Mouse (Mus musculus): ENCODE measurements at regions not wholly inside any gene's neighbourhood (a gene's known extent, or its start where the extent isn't known, plus 50 kb on each side); places are given as distances from the start of the nearest gene placed in this dataset.

DNA sequence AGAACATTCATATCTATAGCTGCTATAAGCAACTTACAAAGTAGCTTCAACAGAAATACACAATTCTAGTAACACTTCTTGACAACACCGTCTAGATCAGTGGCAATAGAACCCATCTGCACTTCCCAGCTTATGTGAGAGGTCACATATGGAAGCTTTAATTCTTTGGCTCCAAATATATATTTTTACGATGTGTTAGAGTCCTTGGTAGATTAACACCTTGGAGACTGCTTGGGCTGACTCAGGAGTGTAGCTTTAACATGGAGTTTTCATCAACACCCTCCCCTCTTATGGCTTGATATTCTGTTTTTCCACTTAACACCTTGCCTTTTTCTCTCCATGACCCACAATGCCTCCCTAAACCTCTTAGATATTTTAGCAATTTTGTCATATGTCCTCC is 221.1 kb downstream of the AI593442 start:
- no peaks in the 10 kb centered on the region for H3K4me1 ChIP-seq (ENCODE audit: control insufficient read depth, insufficient read depth)
- DNase-seq (ENCODE audit: low spot score) (no peak), ATAC-seq (ENCODE audit: insufficient read depth, low read depth) (no peak)
- H3K9me3 ChIP-seq (replicated peaks; ENCODE audit: control insufficient read depth, low read length), result no peaks in the 10 kb centered on the region
- WGBS, result 61% methylated on average over 2 of the region's 2 CpGs
- no peaks in the 10 kb centered on the region for H3K36me3 ChIP-seq (replicated peaks; ENCODE audit: control insufficient read depth, insufficient read depth, low read length)
- no peaks in the 10 kb centered on the region for H3K27me3 ChIP-seq (ENCODE audit: control insufficient read depth, insufficient read depth, low read length)
- H3K4me3 ChIP-seq (ENCODE audit: low read depth, low read length), result no peak overlapping the region
- no peak overlapping the region for H3K27ac ChIP-seq (ENCODE audit: low read depth)
- TF ChIP-seq EP300 (IDR thresholded peaks at IDR 0.05; ENCODE audit: low read depth) (no peak), CTCF (IDR thresholded peaks at IDR 0.05; ENCODE audit: low read depth) (no peak)
- H3K4me2 ChIP-seq (ENCODE audit: low read depth, low read length), result no peak overlapping the region
- H3K9ac ChIP-seq (replicated peaks; ENCODE audit: low read depth, low read length), result no peak overlapping the region

DNA sequence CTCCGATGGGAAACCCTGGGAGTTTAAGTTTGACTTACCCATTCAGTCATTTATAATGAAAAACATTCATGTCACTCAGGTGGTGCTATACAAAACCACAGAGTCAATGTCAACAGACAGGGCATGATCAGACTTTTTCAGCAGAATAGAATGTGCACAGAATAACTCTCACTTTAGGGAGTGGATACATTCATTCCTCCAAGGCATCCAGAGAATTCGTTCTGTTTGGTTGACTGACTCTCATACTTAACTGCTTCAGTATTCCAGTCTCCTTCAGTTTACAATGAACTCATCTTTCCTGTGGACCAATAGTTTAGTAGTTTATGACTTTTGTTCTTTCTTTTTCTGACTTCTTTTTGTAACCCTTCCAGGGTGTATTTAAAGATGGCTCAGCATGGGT is 225.1 kb downstream of the AI593442 start:
- Histone ChIP-seq H3K4me1 (ENCODE audit: control insufficient read depth, insufficient read depth) (no peaks in the 10 kb centered on the region), H3K9ac (replicated peaks; ENCODE audit: low read depth, low read length) (no peak overlapping the region), H3K9me3 (replicated peaks; ENCODE audit: control insufficient read depth, low read length) (no peaks in the 10 kb centered on the region), H3K4me2 (ENCODE audit: low read depth, low read length) (no peak overlapping the region), H3K36me3 (replicated peaks; ENCODE audit: control insufficient read depth, insufficient read depth, low read length) (no peaks in the 10 kb centered on the region), H3K4me3 (ENCODE audit: low read depth, low read length) (no peak overlapping the region), H3K27me3 (ENCODE audit: control insufficient read depth, insufficient read depth, low read length) (no peaks in the 10 kb centered on the region), H3K27ac (ENCODE audit: low read depth) (no peak overlapping the region)
- DNase-seq (ENCODE audit: low spot score), result no peak
- no peak for TF ChIP-seq EP300 (IDR thresholded peaks at IDR 0.05; ENCODE audit: low read depth)
- no peak for TF ChIP-seq CTCF (IDR thresholded peaks at IDR 0.05; ENCODE audit: low read depth)
- no peak for ATAC-seq (ENCODE audit: insufficient read depth, low read depth)
- WGBS, result 72% methylated on average over 2 of the region's 2 CpGs

DNA sequence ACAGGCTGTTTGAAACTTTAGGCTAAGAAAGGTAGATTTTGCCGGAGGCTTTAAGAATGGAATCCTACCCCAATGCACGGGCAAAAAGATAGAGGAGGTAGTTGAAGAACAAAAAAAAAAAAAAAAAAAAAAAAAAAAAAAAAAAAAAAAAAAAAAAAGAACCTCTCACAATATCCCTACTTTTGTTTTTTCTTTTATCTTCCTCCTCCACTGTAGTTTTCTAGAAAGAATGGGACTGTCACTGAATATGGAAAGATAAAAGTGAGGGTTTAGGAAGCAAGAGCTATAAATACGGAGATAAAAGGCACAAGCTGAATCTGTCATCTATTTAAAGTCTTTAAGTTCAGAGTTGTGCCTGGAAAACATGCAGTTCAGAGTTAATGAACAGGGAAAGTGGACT is 227.8 kb downstream of the AI593442 start:
- no peak for DNase-seq (ENCODE audit: low spot score)
- H3K9me3 ChIP-seq (replicated peaks; ENCODE audit: control insufficient read depth, low read length), result no peaks in the 10 kb centered on the region
- H3K4me2 ChIP-seq (ENCODE audit: low read depth, low read length), result no peak overlapping the region
- no peaks in the 10 kb centered on the region for H3K4me1 ChIP-seq (ENCODE audit: control insufficient read depth, insufficient read depth)
- no peak for ATAC-seq (ENCODE audit: insufficient read depth, low read depth)
- H3K4me3 ChIP-seq (ENCODE audit: low read depth, low read length), result no peak overlapping the region
- H3K36me3 ChIP-seq (replicated peaks; ENCODE audit: control insufficient read depth, insufficient read depth, low read length), result no peaks in the 10 kb centered on the region
- no peak for TF ChIP-seq CTCF (IDR thresholded peaks at IDR 0.05; ENCODE audit: low read depth)
- no peak for TF ChIP-seq EP300 (IDR thresholded peaks at IDR 0.05; ENCODE audit: low read depth)
- no peak overlapping the region for H3K9ac ChIP-seq (replicated peaks; ENCODE audit: low read depth, low read length)
- no peak overlapping the region for H3K27ac ChIP-seq (ENCODE audit: low read depth)
- WGBS, result 66% methylated on average over 3 of the region's 3 CpGs
- no peaks in the 10 kb centered on the region for H3K27me3 ChIP-seq (ENCODE audit: control insufficient read depth, insufficient read depth, low read length)

DNA sequence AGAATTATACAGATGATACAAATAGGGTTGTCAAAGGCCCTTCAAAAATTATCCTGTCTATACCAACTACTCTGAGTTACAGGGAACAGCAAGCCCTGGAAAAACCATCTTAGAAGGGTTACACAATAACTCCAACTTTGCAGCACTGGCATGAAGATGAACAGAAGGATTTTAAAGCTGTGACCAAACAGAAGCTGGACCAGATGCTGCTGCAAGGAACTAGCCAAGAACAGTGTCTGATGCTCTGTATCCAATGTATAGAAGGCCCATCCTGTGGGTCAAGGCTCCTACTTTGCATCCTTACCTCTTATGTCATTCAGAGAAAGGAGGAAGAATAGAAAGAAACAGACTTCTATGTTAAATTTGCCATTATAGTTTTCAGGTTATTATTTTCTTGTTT is 231.3 kb downstream of the AI593442 start:
- Histone ChIP-seq H3K9me3 (replicated peaks; ENCODE audit: control insufficient read depth, low read length) (no peaks in the 10 kb centered on the region), H3K27ac (ENCODE audit: low read depth) (no peak overlapping the region), H3K4me1 (ENCODE audit: control insufficient read depth, insufficient read depth) (no peaks in the 10 kb centered on the region), H3K4me2 (ENCODE audit: low read depth, low read length) (no peak overlapping the region), H3K36me3 (replicated peaks; ENCODE audit: control insufficient read depth, insufficient read depth, low read length) (no peaks in the 10 kb centered on the region), H3K9ac (replicated peaks; ENCODE audit: low read depth, low read length) (no peak overlapping the region), H3K4me3 (ENCODE audit: low read depth, low read length) (no peak overlapping the region), H3K27me3 (ENCODE audit: control insufficient read depth, insufficient read depth, low read length) (no peaks in the 10 kb centered on the region)
- TF ChIP-seq EP300 (IDR thresholded peaks at IDR 0.05; ENCODE audit: low read depth) (no peak), CTCF (IDR thresholded peaks at IDR 0.05; ENCODE audit: low read depth) (no peak)
- ATAC-seq (ENCODE audit: insufficient read depth, low read depth) (no peak), DNase-seq (ENCODE audit: low spot score) (no peak)

DNA sequence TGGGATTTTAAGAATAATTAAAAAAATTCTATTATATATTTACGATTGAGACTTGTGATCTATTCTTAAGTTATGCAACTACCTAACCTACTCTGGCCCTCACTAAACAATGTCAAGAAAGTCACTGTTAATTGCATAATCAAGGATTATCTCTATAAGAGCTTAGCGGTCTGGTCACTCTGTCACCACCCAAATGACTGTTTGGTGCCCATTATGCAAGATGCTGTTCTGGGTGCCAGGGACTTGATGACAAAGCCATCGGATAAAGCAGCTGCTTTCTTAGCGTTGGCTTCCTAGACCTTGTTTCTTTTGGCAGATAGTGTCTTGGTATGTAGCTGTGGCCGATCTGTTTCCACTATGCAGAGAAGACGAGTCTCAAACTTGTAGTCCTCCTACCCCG is 236.4 kb downstream of the AI593442 start:
- no peak for DNase-seq (ENCODE audit: low spot score)
- Histone ChIP-seq H3K36me3 (replicated peaks; ENCODE audit: control insufficient read depth, insufficient read depth, low read length) (no peaks in the 10 kb centered on the region), H3K9ac (replicated peaks; ENCODE audit: low read depth, low read length) (no peak overlapping the region), H3K27ac (ENCODE audit: low read depth) (no peak overlapping the region), H3K4me2 (ENCODE audit: low read depth, low read length) (no peak overlapping the region), H3K27me3 (ENCODE audit: control insufficient read depth, insufficient read depth, low read length) (no peaks in the 10 kb centered on the region), H3K4me1 (ENCODE audit: control insufficient read depth, insufficient read depth) (no peaks in the 10 kb centered on the region), H3K4me3 (ENCODE audit: low read depth, low read length) (no peak overlapping the region), H3K9me3 (replicated peaks; ENCODE audit: control insufficient read depth, low read length) (no peaks in the 10 kb centered on the region)
- no peak for TF ChIP-seq CTCF (IDR thresholded peaks at IDR 0.05; ENCODE audit: low read depth)
- TF ChIP-seq EP300 (IDR thresholded peaks at IDR 0.05; ENCODE audit: low read depth), result no peak
- no peak for ATAC-seq (ENCODE audit: insufficient read depth, low read depth)
- 66% methylated on average over 7 of the region's 7 CpGs for WGBS

DNA sequence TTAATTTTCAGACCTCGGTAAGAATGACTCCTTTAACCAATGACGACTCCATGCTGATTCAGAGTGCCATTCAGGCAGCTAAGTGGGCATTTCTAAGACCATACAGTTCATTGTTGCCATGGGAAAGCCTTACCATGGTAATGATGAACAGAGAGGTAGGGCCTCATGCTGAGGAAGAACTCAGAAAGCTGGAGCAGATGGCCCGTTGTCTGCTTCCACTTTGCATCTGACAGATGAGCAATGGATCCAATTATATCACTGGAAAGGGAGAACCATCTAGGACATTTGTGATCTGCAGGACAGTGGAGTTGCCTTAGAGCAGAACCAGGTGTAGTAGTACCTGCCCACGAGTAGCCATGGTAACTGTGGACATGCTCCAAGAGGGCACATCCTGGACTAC is 245.4 kb downstream of the AI593442 start:
- TF ChIP-seq EP300 (IDR thresholded peaks at IDR 0.05; ENCODE audit: low read depth) (no peak), CTCF (IDR thresholded peaks at IDR 0.05; ENCODE audit: low read depth) (no peak)
- no peak overlapping the region for H3K27ac ChIP-seq (ENCODE audit: low read depth)
- WGBS, result 54% methylated on average over 4 of the region's 4 CpGs
- no peaks in the 10 kb centered on the region for H3K27me3 ChIP-seq (ENCODE audit: control insufficient read depth, insufficient read depth, low read length)
- ATAC-seq (ENCODE audit: insufficient read depth, low read depth) (no peak), DNase-seq (ENCODE audit: low spot score) (no peak)
- H3K36me3 ChIP-seq (replicated peaks; ENCODE audit: control insufficient read depth, insufficient read depth, low read length), result no peaks in the 10 kb centered on the region
- no peak overlapping the region for H3K9ac ChIP-seq (replicated peaks; ENCODE audit: low read depth, low read length)
- H3K9me3 ChIP-seq (replicated peaks; ENCODE audit: control insufficient read depth, low read length), result no peaks in the 10 kb centered on the region
- H3K4me2 ChIP-seq (ENCODE audit: low read depth, low read length), result no peak overlapping the region
- H3K4me1 ChIP-seq (ENCODE audit: control insufficient read depth, insufficient read depth), result no peaks in the 10 kb centered on the region
- no peak overlapping the region for H3K4me3 ChIP-seq (ENCODE audit: low read depth, low read length)

Data from heart, postnatal 0 days (tissue).